Mouse (Mus musculus): Measurements from ENCODE around the gene Ypel4.

Gene Ypel4

DNA sequence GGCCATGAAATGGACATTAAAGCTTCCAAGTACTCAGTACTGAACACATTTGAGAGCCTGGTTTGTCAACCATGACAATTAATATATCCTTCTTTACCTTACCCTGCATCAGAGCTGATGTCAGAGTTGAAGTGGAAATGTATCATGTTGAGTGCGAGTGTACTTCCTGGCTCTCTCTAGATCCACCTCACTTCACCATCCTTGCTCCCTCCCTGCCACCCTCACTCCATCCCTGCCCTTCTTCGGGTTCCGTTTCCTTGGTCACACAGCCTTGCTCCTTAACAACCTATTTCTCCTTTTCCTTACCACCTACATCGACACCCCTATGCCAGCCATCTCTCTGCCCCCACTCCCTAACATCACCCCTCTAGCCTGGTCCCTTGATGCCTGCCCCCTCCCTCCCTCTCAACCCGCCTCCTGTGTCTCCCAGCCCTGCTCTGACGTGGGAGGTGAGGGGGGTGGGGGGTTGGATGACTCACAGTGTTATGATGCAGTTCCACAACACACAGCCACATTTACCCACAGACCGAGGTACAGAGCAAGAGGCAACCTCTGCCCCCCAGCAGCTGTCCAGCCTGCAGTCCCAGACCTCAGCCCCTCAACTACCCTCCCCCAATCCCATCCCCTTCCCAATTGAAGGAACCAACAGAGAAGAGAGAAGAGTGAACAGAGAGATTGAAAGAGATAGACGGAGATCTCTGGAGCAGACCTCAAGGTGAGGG, at the start of gene Ypel4:
Gene Ypel4 (plus strand): TSS at position 480 of the 722 bp plus-strand sequence.
- in situ Hi-C loops (cut with MboI, MseI) = no loop called here

DNA sequence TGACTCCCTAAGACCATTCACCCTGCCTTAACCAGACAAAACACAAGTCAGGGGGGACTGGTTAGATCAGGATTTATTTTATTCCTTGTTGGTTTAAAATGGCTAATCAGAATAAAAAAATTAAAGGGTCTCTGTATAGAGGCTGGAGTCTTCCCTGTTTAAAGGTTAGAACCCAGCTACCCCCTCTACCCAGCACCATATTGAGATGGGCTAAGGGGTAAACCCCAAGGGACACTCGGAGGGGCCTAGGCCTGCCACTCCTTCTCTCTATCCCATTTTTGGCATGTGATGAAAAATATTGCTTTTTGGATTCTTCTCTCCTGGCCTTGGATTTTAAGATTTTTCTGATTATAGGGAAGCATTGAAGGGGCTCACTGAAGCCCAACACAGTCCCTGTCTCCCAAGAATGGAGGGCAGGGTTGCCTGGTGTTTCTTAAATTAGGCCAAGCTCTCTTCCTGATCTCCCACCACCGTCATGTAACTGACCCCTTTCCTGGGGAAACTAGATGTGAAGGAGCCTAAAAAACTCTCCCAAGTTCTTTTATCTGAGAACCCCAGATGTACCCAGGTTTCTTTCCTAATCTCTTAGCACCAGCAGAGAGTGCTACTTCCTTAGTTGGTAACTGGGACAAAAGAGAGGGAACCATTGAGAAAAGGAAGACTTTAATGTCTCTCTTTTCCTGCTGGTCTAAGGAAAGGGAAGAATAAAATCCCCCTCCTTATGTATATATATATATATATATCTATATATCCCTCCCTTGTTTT, 45.6 kb upstream of the Ypel4 start:
- in situ Hi-C loops (cut with MboI, MseI) = loop anchor here in 1 of 2 experiments (25.0 kb wide), 2 partner anchors 901 to 1026 kb away; no protein-coding TSS in a partner anchor

- in situ Hi-C loops (cut with MboI, MseI) = loop anchor here in 1 of 2 experiments (25.0 kb wide), 2 partner anchors 903 to 1028 kb away; no protein-coding TSS in a partner anchor
Observed at GRCm38 (mm10) chr2:84690050-84690449, 43.8 kb upstream of the Ypel4 start.

DNA sequence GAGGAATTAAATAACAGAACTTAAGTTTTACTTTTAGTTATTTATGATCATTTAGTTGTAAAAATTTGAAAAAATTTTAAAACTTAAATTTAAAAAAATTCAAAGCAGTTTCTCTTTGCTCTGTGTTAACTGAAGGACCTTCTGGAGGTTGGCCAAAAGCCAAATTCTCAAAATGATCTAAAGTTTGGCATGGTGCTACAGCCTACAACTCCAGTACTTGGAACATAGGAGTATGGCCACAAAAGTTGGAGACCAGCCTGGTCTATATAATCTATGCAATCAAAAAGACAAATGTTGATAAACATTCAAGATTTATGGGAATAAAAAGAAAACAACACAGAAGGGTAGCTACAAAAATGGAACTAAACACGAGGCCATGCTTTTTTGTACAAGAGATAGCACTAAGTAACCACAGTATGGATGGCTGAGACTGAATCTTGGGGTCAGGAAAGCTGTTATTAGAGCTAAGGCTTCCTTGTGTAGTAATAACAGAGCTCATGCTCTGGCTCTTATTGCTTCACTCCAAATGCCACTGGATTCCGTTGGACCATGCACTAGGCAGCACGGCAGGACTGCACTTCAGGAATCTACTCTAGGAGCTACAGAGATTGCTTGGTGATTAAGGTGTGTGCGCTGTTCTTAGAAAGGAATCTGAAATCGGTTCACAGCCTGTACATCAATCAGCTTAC, 38.7 kb upstream of the Ypel4 start:
- in situ Hi-C loops (cut with MboI, MseI) = loop anchor here in 1 of 2 experiments (25.0 kb wide), 2 partner anchors 908 to 1033 kb away; no protein-coding TSS in a partner anchor

DNA sequence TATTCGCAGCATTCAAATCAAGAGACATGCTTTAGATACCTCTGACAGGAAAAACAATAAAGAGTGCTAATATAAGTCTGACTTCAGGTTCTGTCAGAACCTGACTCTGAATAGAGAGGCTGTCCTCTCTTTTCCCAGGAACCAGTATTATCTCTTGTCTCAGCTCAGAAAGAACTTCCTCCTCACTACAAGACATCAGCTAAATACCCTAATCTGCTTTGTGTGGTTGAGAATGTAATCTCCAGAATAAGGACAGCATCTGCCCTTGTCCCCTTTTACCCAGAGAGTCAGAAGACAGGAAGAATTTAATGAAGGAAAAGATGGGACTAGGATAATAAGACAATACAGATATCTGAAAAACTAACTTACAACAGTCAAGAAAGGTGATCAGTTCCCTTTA, 30.4 kb upstream of the Ypel4 start:
- in situ Hi-C loops (cut with MboI, MseI) = no loop called here

DNA sequence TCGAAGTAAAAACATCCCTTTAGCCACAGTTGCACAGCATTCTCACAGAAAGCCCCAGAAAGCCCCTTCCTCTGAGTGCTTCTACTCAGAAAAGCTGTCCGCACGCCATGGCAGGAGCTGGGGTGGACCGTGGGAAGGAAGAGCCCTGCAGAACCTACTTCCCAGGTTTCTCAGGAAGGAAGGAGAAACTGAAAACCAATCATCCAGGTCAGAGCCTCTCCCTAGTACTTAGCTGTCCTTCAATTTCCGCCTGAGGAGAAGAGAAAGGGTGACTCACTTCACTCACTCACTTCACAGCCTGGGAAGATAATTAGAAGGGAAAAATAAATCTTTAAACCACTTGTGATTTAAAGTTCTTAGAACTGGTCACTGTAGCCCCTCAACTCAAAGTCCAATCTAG, 29.5 kb upstream of the Ypel4 start:
- in situ Hi-C loops (cut with MboI, MseI) = no loop called here

- in situ Hi-C loops (cut with MboI, MseI) = no loop called here
Observed at GRCm38 (mm10) chr2:84705295-84705694, 28.6 kb upstream of the Ypel4 start.

DNA sequence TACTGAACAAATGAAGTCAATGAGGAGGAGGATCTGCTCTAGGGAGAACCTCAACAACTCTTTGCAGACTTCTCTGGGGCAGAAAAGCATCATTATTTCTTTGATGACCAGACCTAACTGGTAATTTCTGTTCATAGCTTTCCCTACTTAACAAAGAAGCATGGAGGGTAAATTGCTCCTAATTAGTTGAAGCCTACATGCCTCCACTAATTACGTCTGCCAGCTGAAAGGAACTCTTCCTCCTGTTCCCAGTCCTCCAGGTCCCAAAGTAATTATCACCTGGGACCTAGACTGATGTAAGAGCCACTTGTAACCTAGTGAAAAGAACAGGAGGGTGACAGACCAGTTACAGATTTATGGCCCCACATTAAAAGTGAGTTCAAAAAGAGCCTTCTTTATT, 26.3 kb upstream of the Ypel4 start:
- in situ Hi-C loops (cut with MboI, MseI) = no loop called here

GRCm38 (mm10) chr2:84711898-84712297, 22.0 kb upstream of the Ypel4 start:
- in situ Hi-C loops (cut with MboI, MseI) = loop anchor here in 1 of 2 experiments (5.0 kb wide), 1 partner anchor 35 kb away; the partner anchor contains the start of genes Gm28635, Med19 and Tmx2

- in situ Hi-C loops (cut with MboI, MseI) = loop anchor here in 1 of 2 experiments (5.0 kb wide), 1 partner anchor 37 kb away; the partner anchor contains the start of genes Gm28635, Med19 and Tmx2
Observed at GRCm38 (mm10) chr2:84714422-84714810, 19.4 kb upstream of the Ypel4 start.

DNA sequence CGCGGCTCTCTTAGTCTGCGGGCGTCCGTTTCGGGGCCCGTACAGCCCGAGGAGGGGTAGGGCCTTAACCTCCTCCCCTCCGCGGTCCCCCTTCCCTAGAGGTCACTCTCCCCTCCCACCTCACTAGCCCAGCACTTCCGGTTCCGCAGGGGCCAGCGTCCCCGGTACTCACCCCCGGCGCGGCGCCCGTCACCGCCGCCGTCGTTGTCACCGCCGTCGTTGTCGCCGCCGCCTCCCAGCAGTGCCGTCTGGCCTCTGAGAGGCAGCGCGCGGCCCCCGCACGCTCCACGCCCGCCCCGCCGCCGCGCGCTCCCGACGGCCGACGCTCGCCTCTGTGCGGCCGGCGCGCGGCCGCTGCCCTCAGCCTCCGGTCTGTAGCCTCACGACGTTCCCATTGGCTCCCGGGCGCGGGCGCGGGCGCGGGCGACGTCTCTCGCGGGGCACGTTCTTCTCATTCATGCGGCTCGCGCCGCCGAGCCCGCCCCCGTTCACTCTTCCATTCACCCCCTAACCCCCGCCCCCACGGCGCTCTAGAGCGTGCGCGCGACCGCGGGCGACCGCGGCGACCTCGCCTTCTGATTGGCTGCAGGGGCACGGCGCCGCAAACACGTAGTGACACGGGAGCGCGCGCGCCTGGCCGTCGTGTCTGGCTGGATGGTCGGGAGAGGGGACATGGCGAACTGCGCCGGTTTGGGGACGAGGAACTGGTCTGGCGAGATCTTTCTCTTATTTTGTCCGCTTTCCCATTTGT, 18.9 kb upstream of the Ypel4 start, which contains the start of gene Zdhhc5:
Gene Zdhhc5 (minus strand): TSS at position 370 of the 751 bp plus-strand sequence.
- in situ Hi-C loops (cut with MboI, MseI) = loop anchor here in 1 of 2 experiments (5.0 kb wide), 1 partner anchor 38 kb away; the partner anchor contains the start of genes Gm28635, Med19 and Tmx2

- in situ Hi-C loops (cut with MboI, MseI) = no loop called here
Observed at GRCm38 (mm10) chr2:84715562-84716361, 18.1 kb upstream of the Ypel4 start.

- in situ Hi-C loops (cut with MboI, MseI) = no loop called here
Observed at GRCm38 (mm10) chr2:84716423-84717355, 17.2 kb upstream of the Ypel4 start.

DNA sequence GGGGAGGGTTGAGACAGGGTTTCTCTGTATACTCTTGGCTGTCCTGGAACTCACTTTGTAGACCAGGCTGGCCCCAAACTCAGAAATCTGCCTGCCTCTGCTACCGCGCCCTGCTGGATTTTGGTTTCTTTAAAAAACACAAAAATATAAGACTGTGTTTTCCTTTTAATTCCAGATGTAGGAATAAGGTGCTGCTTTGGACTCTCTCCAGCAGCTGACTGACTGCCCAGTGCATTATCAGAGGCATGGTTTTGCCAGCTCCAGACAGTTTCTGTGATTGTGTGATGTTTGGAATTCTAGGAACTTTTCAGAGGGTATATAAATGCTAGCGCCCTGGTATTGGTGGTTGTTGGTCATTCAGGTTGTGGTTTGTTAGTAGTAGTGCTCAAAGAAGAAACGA, 16.5 kb upstream of the Ypel4 start:
- in situ Hi-C loops (cut with MboI, MseI) = no loop called here

DNA sequence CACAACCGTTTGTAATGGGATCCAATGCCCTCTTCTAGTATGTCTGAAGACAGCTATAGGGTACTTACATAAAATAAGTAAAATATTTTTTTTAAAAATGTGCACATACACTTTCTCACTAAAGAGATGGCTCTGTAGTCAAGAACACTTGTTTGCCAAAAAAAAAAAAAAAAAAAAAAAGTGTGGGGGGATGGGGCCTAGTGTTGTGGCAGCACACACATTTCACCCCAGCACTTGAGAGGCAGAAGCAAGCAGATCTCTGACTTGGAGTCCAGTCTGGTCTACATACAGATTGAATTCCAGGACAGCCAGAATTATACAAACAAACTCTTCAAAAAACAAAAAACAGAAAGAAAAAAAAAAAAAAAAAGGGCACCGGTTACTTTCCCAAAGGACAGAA, 13.1 kb upstream of the Ypel4 start:
- in situ Hi-C loops (cut with MboI, MseI) = no loop called here

GRCm38 (mm10) chr2:84721182-84721581, 12.7 kb upstream of the Ypel4 start:
- in situ Hi-C loops (cut with MboI, MseI) = no loop called here

GRCm38 (mm10) chr2:84723856-84724255, 10.0 kb upstream of the Ypel4 start:
- in situ Hi-C loops (cut with MboI, MseI) = no loop called here

GRCm38 (mm10) chr2:84725770-84726169, 8.1 kb upstream of the Ypel4 start:
- in situ Hi-C loops (cut with MboI, MseI) = no loop called here

GRCm38 (mm10) chr2:84726716-84727115, 7.1 kb upstream of the Ypel4 start:
- in situ Hi-C loops (cut with MboI, MseI) = no loop called here

Measured in T-helper 17 cell (primary cell).